Mouse (Mus musculus) stomach, postnatal 0 days (tissue): ENCODE results near the gene Clspn.

Source experiments
- CTCF ChIP-seq: IDR thresholded peaks from 2 replicates; pipeline ENCODE4 v1.5.1; 2016; ENCODE audit warnings: antibody characterized with exemption, low read depth, mild to moderate bottlenecking, moderate library complexity
- EP300 ChIP-seq: optimal IDR thresholded peaks from 2 replicates; pipeline ENCODE3; 2016; ENCODE audit warnings: antibody characterized with exemption

DNA sequence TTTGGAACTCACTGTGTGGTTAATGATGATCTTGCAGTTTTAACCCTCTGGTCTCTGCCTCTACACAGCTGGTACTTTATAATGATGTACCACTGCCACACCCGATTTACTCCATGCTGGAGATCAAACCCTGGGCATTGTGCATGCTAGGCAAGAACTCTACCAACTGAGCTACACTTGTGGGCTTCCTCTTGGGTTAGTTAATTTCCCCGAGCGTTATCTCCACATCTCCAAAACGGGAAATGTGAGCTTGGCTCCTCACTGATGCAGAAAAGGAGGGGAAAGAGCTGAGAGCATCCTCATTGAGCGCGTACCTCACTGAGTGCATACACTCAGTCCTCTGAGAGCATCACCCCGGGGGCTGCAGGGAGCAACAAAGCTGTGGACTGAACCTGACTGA, 13.9 kb upstream of the Clspn start:
- TF ChIP-seq CTCF (no peak), EP300 (no peak)
